Mouse (Mus musculus) midbrain, embryonic 13.5 days (tissue): ENCODE measurements around the gene Wfdc6b. TPM values are rescaled to one million over a fixed set of nuclear protein-coding genes. Genes with fewer than 3 reads are reported as not detected.

ENCODE experiments used
- ATAC-seq: fragments of 200-750 bp; cut with Nextera tagmentation; 2 replicates; pipeline ENCODE4 v1.8.0; 2017; ENCODE audit warnings: mild to moderate bottlenecking, moderate TSS enrichment, moderate library complexity
- H3K27ac ChIP-seq: fragments of 300-500 bp; sonication (generic); 2 replicates; pipeline ENCODE4 v1.5.1; 2015; ENCODE audit warnings: inconsistent platforms, mild to moderate bottlenecking, moderate library complexity
- H3K27me3 ChIP-seq: fragments of 300-500 bp; sonication (generic); 2 replicates; pipeline ENCODE4 v1.6.1; 2015; ENCODE audit warnings: mild to moderate bottlenecking, inconsistent platforms
- H3K36me3 ChIP-seq: fragments of 300-500 bp; sonication (generic); 2 replicates; pipeline ENCODE4 v1.6.1; 2015; ENCODE audit warnings: mild to moderate bottlenecking, inconsistent platforms
- H3K4me1 ChIP-seq: fragments of 300-500 bp; sonication (generic); replicated peaks from 2 replicates; pipeline ENCODE4 v1.6.1; 2015; ENCODE audit warnings: inconsistent platforms
- H3K4me2 ChIP-seq: fragments of 300-500 bp; sonication (generic); replicated peaks from 2 replicates; pipeline ENCODE4 v1.6.1; 2015; ENCODE audit warnings: moderate library complexity, mild to moderate bottlenecking, inconsistent platforms
- H3K4me3 ChIP-seq: fragments of 300-500 bp; sonication (generic); replicated peaks from 2 replicates; pipeline ENCODE4 v1.5.1; 2015; ENCODE audit warnings: mild to moderate bottlenecking, inconsistent platforms
- H3K9ac ChIP-seq: fragments of 300-500 bp; sonication (generic); replicated peaks from 2 replicates; pipeline ENCODE4 v1.6.1; 2015; ENCODE audit warnings: mild to moderate bottlenecking, inconsistent platforms
- H3K9me3 ChIP-seq: fragments of 300-500 bp; sonication (generic); 2 replicates; pipeline ENCODE4 v1.6.1; 2016; ENCODE audit warnings: mild to moderate bottlenecking, inconsistent platforms
- WGBS: fragments of 180-500 bp; shearing (Covaris S2); methylation state at CpG from one replicate; pipeline ENCODE4 v1.1.7; 2015; 5-methylcytosine and 5-hydroxymethylcytosine counted together
- polyA plus RNA-seq: library from polyadenylated mRNA; unstranded; fragments of >200 nt; fragmentation: Nextera tagmentation; extraction: Ambion mirVana; gene quantifications from 2 replicates; pipeline ENCODE4 v1.2.1, GENCODE M21; 2015

Gene Wfdc6b
- polyA plus RNA-seq, 1 experiment from 2014 or later: not detected

DNA sequence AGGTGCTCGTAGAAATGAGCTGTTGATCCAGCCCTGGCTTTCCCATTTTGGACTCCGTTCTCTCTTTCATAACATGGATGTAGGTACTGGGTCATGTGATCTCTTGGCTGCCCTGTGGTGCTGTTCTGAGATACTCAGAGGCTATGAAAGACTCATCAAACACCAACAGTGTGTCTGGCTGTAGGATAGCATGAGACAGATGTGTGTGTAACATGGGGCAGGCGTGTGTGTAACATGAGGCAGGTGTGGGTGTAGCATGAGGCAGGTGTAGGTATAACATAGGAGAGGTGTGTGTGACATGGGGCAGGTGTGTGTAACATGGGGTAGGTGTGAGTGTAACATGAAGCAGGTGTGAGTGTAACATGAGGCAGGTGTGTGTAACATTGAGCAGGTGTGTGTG is 2.1 kb downstream of the Wfdc6b start:
- Histone ChIP-seq H3K27ac (no peak overlapping the region), H3K4me1 (no peaks in the 10 kb centered on the region), H3K27me3 (no peaks in the 10 kb centered on the region), H3K4me2 (no peak overlapping the region), H3K9ac (no peak overlapping the region), H3K4me3 (no peak overlapping the region), H3K9me3 (no peaks in the 10 kb centered on the region), H3K36me3 (no peaks in the 10 kb centered on the region)
- 90% methylated on average over 3 of the region's 3 CpGs for WGBS
- no peak for ATAC-seq

- WGBS: 79% methylated on average over 5 of the region's 5 CpGs
Measured at GRCm38 (mm10) chr2:164619050-164619449, 5.7 kb downstream of the Wfdc6b start.

GRCm38 (mm10) chr2:164621775-164622174 is 8.5 kb downstream of the Wfdc6b start:
- Histone ChIP-seq H3K27ac (no peak overlapping the region), H3K9me3 (no peaks in the 10 kb centered on the region), H3K4me3 (no peak overlapping the region), H3K9ac (no peak overlapping the region), H3K36me3 (no peaks in the 10 kb centered on the region), H3K27me3 (no peaks in the 10 kb centered on the region), H3K4me1 (no peaks in the 10 kb centered on the region), H3K4me2 (no peak overlapping the region)
- WGBS: 84% methylated on average over 4 of the region's 4 CpGs
- no peak for ATAC-seq

More at GRCm38 (mm10) chr2:164619050-164619449, 5.7 kb downstream of the Wfdc6b start:
- Histone ChIP-seq H3K27ac (no peak overlapping the region), H3K9ac (no peak overlapping the region), H3K27me3 (no peaks in the 10 kb centered on the region), H3K4me2 (no peak overlapping the region), H3K4me1 (no peaks in the 10 kb centered on the region), H3K36me3 (no peaks in the 10 kb centered on the region), H3K9me3 (no peaks in the 10 kb centered on the region), H3K4me3 (no peak overlapping the region)
- no peak for ATAC-seq

- Histone ChIP-seq H3K4me2 (no peak overlapping the region), H3K36me3 (no peaks in the 10 kb centered on the region), H3K27ac (no peak overlapping the region), H3K9ac (no peak overlapping the region), H3K9me3 (no peaks in the 10 kb centered on the region), H3K4me3 (no peak overlapping the region), H3K4me1 (no peaks in the 10 kb centered on the region), H3K27me3 (no peaks in the 10 kb centered on the region)
- 76% methylated on average over 9 of the region's 9 CpGs for WGBS
- ATAC-seq: no peak
Measured at GRCm38 (mm10) chr2:164635266-164635665, 21.9 kb downstream of the Wfdc6b start.

DNA sequence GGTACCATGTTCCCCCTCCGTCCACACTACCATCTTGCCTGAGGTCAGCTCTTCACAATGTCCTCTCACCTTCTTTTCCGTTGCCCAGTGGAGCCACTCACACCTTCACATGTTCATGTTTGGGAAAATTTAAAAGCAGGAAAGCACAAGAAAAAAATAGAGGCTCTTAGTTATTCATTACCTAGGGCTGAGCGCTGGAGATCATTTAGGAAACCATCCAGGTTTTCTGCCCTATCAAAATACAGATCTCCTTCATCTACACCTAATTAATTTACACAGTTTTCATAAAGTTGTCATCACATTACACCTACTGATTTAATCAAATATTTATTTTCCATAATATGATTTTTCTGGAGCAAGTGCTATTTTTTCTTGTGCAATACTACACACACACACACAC is 25.4 kb downstream of the Wfdc6b start, which contains the start of gene Wfdc16:
Wfdc16 (minus strand) TSS at position 101 of the 400 bp plus-strand sequence.
- no peak for ATAC-seq
- Histone ChIP-seq H3K9ac (no peak within 1 kb of the TSS), H3K27ac (no peak within 1 kb of the TSS), H3K4me2 (no peak within 1 kb of the TSS), H3K36me3 (no peaks in the 10 kb centered on the region), H3K4me3 (no peak within 1 kb of the TSS), H3K4me1 (no peaks in the 10 kb centered on the region), H3K9me3 (no peaks in the 10 kb centered on the region), H3K27me3 (no peaks in the 10 kb centered on the region)
- WGBS: 87% methylated on average over 3 of the region's 3 CpGs

DNA sequence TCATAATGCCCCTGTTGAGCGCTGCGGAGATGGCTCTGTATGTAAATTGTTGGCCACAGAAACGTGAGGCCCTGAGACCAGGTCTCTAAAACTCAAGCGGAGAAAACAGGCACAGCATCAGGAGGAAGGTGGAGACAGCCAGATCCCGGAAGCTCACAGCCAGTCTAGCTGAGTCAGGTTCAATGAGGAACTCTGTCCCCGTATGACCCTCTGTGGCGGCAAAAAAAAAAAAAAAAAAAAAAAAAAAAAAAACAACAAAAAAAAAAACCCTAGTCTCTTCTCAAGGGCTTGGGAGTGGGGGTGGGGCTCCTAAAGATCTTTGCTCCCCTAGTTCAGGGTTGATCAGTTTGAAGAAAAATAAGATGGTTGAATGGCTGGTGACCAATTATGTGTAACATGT is 27.8 kb downstream of the Wfdc6b start:
- no peak overlapping the region for H3K9ac ChIP-seq
- H3K4me3 ChIP-seq: no peak overlapping the region
- no peak overlapping the region for H3K4me2 ChIP-seq
- no peak for ATAC-seq
- H3K27ac ChIP-seq: no peak overlapping the region
- H3K9me3 ChIP-seq: no peaks in the 10 kb centered on the region
- no peaks in the 10 kb centered on the region for H3K4me1 ChIP-seq
- 64% methylated on average over 7 of the region's 7 CpGs for WGBS
- no peaks in the 10 kb centered on the region for H3K36me3 ChIP-seq
- no peaks in the 10 kb centered on the region for H3K27me3 ChIP-seq

GRCm38 (mm10) chr2:164641881-164642673 is 28.8 kb downstream of the Wfdc6b start:
- Histone ChIP-seq H3K4me2 (no peak overlapping the region), H3K4me3 (no peak overlapping the region), H3K4me1 (no peaks in the 10 kb centered on the region), H3K9me3 (no peaks in the 10 kb centered on the region), H3K36me3 (no peaks in the 10 kb centered on the region), H3K9ac (no peak overlapping the region), H3K27ac (no peak overlapping the region), H3K27me3 (no peaks in the 10 kb centered on the region)
- WGBS: 78% methylated on average over 13 of the region's 13 CpGs
- ATAC-seq: no peak

DNA sequence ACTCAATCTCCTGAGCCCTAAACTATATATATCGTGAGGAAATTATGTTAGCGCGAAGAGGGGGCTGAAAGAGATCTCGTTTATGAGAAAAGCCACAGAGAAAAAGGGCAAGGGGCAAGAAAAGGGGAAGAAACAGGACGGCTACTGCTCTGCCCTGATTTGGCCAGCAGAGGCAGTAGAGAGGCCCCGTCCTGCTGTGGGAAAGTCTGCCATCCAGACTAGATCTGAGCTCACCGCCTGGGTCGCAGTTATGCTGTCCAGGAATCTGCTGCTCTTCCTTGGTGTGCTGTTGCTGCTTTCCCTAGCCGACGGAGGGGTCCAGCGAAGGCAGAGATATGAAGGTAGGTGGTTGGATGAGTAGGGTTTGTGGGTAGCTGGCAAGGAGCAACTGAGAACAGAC is 42.5 kb downstream of the Wfdc6b start, which contains the start of gene Wfdc10:
Wfdc10 (plus strand) TSS at position 189 of the 400 bp plus-strand sequence.
- H3K27me3 ChIP-seq: no peaks in the 10 kb centered on the region
- no peaks in the 10 kb centered on the region for H3K9me3 ChIP-seq
- H3K9ac ChIP-seq: no peak within 1 kb of the TSS
- H3K4me2 ChIP-seq: no peak within 1 kb of the TSS
- H3K27ac ChIP-seq: no peak within 1 kb of the TSS
- no peak within 1 kb of the TSS for H3K4me3 ChIP-seq
- no peaks in the 10 kb centered on the region for H3K36me3 ChIP-seq
- no peak for ATAC-seq
- WGBS: 18% methylated on average over 11 of the region's 11 CpGs
- no peaks in the 10 kb centered on the region for H3K4me1 ChIP-seq

- Histone ChIP-seq H3K27me3 (no peaks in the 10 kb centered on the region), H3K4me2 (no peak within 1 kb of the TSS), H3K27ac (no peak within 1 kb of the TSS), H3K4me3 (no peak within 1 kb of the TSS), H3K4me1 (no peaks in the 10 kb centered on the region), H3K9me3 (no peaks in the 10 kb centered on the region), H3K9ac (no peak within 1 kb of the TSS), H3K36me3 (no peaks in the 10 kb centered on the region)
- no peak for ATAC-seq
- 86% methylated on average over 9 of the region's 9 CpGs for WGBS
Measured at GRCm38 (mm10) chr2:164656483-164656882, 43.2 kb downstream of the Wfdc6b start, which contains the start of gene Wfdc9. Wfdc9 (minus strand) TSS chr2:164656583.

- Histone ChIP-seq H3K27ac (no peak overlapping the region), H3K4me3 (no peak overlapping the region), H3K36me3 (no peaks in the 10 kb centered on the region), H3K9me3 (no peaks in the 10 kb centered on the region), H3K4me1 (no peaks in the 10 kb centered on the region), H3K4me2 (no peak overlapping the region), H3K9ac (no peak overlapping the region), H3K27me3 (no peaks in the 10 kb centered on the region)
- no peak for ATAC-seq
- 89% methylated on average over 7 of the region's 7 CpGs for WGBS
Measured at GRCm38 (mm10) chr2:164664851-164665250, 51.5 kb downstream of the Wfdc6b start.
